Mouse (Mus musculus) CD4-positive naive resting alpha-beta T cell, adult 57 days (primary cell): ENCODE results near the gene Pga5. TPM values are rescaled to one million over a fixed set of nuclear protein-coding genes. Genes with fewer than 3 reads are reported as not detected.

Experiments
- total RNA-seq: library from RNA; stranded (reverse); gene quantifications from one replicate; pipeline ENCODE4 v1.2.4, GENCODE M21; 2023

The Pga5 gene
- not detected for total RNA-seq

GRCm38 (mm10) chr19:10677915-10678771 lies at the start of gene Pga5:
Gene Pga5 (minus strand): TSS chr19:10678071.

GRCm38 (mm10) chr19:10688537-10689352 lies 10.9 kb upstream of the Pga5 start, which contains the start of gene Vps37c:
Gene Vps37c (plus strand): TSS chr19:10688735.

GRCm38 (mm10) chr19:10634106-10634871 lies 43.6 kb downstream of the Pga5 start, which contains the start of gene Vwce:
Gene Vwce (plus strand): TSS chr19:10634213.

Other genes with a start within 250 kb of the Pga5 start
- gene Lrrc10b, start 220.6 kb downstream of the Pga5 start, total RNA-seq: not detected
- gene Ppp1r32, start 195.1 kb downstream of the Pga5 start, total RNA-seq: 4.2 TPM
- 132 TPM for gene Cpsf7, start 152.8 kb downstream of the Pga5 start, total RNA-seq
- gene Sdhaf2, start 151.9 kb downstream of the Pga5 start, total RNA-seq: 44.8 TPM
- 6.9 TPM for gene Tmem216, start 121.8 kb downstream of the Pga5 start, total RNA-seq
- gene Cyb561a3, start 100.9 kb downstream of the Pga5 start, total RNA-seq: 20.5 TPM
- gene Tmem138, start 100.7 kb downstream of the Pga5 start, total RNA-seq: 8.3 TPM
- gene Ddb1, start 72.7 kb downstream of the Pga5 start, total RNA-seq: 225 TPM
- 9.8 TPM for gene Tkfc, start 72.4 kb downstream of the Pga5 start, total RNA-seq
- gene Vwce, start 43.9 kb downstream of the Pga5 start, total RNA-seq: 11.3 TPM
- 24.4 TPM for gene Vps37c, start 10.7 kb upstream of the Pga5 start, total RNA-seq
- gene Cd5, start 60.9 kb upstream of the Pga5 start, total RNA-seq: 341 TPM
- gene Cd6, start 152.0 kb upstream of the Pga5 start, total RNA-seq: 291 TPM
- gene Slc15a3, start 161.7 kb upstream of the Pga5 start, total RNA-seq: 2.1 TPM
- 0.44 TPM for gene Tmem132a, start 191.9 kb upstream of the Pga5 start, total RNA-seq
- 27.3 TPM for gene Tmem109, start 203.9 kb upstream of the Pga5 start, total RNA-seq
- 109 TPM for gene Prpf19, start 217.2 kb upstream of the Pga5 start, total RNA-seq
- not detected for gene Zp1, start 242.6 kb upstream of the Pga5 start, total RNA-seq